Mouse (Mus musculus) thymus, adult 2 months (tissue): Measurements from ENCODE around the gene Nckap5.

Source experiments
- CTCF ChIP-seq: fragments of 200-500 bp; IDR thresholded peaks from 2 replicates; pipeline ENCODE4 v1.5.1; 2012; ENCODE audit warnings: mild to moderate bottlenecking, control low read depth, low read length, moderate library complexity, borderline replicate concordance; ENCODE audit not compliant: control insufficient read depth, poor library complexity, insufficient read depth; ENCODE audit errors: extremely low read depth
- POLR2A ChIP-seq: fragments of 200-500 bp; IDR thresholded peaks from 2 replicates; pipeline ENCODE4 v1.6.1; 2012; ENCODE audit warnings: mild to moderate bottlenecking, low read length, control low read depth, moderate library complexity; ENCODE audit not compliant: control insufficient read depth, poor library complexity, insufficient read depth; ENCODE audit errors: extremely low read depth

- TF ChIP-seq POLR2A (no peak), CTCF (no peak)
Observed at GRCm38 (mm10) chr1:126600596-126600995, 230.0 kb downstream of the Nckap5 start.
